In the genomic region with DNA sequence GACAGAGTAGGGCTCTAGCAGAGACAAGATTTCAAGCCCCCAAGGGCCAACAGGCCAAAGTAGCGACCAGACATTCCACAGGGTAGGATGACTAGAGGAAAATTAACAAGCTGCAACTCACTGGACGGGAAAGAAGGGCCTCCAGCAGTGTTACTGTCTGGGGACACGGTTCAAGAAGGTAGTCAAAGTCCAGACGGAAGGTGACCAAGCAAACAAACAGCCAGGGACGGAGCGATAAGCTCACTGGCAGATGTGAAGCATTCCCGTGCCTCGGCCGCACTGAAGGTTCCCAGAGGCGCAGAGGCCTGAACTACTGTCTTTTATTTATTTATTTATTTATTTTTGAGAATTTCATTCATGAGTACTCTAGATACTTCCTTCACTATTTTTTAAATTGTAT, we compare ENCODE assay signal across 16 mouse cellular contexts. TPM values are rescaled to one million over a fixed set of nuclear protein-coding genes. Genes with fewer than 3 reads are reported as not detected.
A peak's percentile ranks its signal among the peaks of the same experiment; 100 is the strongest.
DNase-seq lines count a peak whose midpoint lies in the region; ATAC-seq and TF ChIP-seq lines count a peak whose summit lies in the region.
"Had no signal": no experiment of that assay in that cellular context is flagged by ENCODE, and none has a peak within 500 bp of the region (broad histone marks: within the 10 kb centered on the region; RNA-seq: fewer than 3 reads in every experiment).

No protein-coding gene starts in this region.

- no peak for TF ChIP-seq POLR2A in heart, adult 2 months (IDR thresholded peaks at IDR 0.05; ENCODE audit: insufficient read depth, low read depth, low read length)

- no peaks in the 10 kb centered on the region for H3K36me3 ChIP-seq in heart, adult 2 months (ENCODE audit: control insufficient read depth, insufficient read depth, low read length)
- H3K36me3 ChIP-seq in intestine, postnatal 0 days (ENCODE audit: control insufficient read depth, insufficient read depth) = no peaks in the 10 kb centered on the region
- H3K36me3 ChIP-seq in macrophage (ENCODE audit: inconsistent target) = no peaks in the 10 kb centered on the region
- H3K36me3 ChIP-seq: forebrain, embryonic 15.5 days; limb, embryonic 13.5 days; midbrain, embryonic 12.5 days had no signal

- H3K9ac ChIP-seq in heart, adult 2 months (ENCODE audit: low read depth, low read length) = no peak overlapping the region
- no peak overlapping the region for H3K9ac ChIP-seq in intestine, postnatal 0 days (ENCODE audit: low read depth, low read length)
- H3K9ac ChIP-seq: forebrain, embryonic 15.5 days; limb, embryonic 13.5 days; midbrain, embryonic 12.5 days had no signal

- peak; percentile 59 for ATAC-seq in intestine, postnatal 0 days
- no peak for ATAC-seq in CD4-positive, CD25-positive, alpha-beta regulatory T cell, adult 4 months
- ATAC-seq: forebrain, embryonic 15.5 days had no signal

- no peaks in the 10 kb centered on the region for H3K79me2 ChIP-seq in heart, adult 2 months (replicated peaks; ENCODE audit: control insufficient read depth, insufficient read depth, low read length)
- H3K79me2 ChIP-seq in macrophage (ENCODE audit: inconsistent target) = peaks cover 49% of the 10 kb centered on the region

- WGBS in heart, adult 2 months = 87% methylated on average over 10 of the region's 10 CpGs
- 51% methylated on average over 10 of the region's 10 CpGs for WGBS in intestine, postnatal 0 days
- 99% methylated on average over 9 of the region's 10 CpGs for WGBS in macrophage (ENCODE audit: missing documents)

- no peaks in the 10 kb centered on the region for H3K9me3 ChIP-seq in intestine, postnatal 0 days (ENCODE audit: control insufficient read depth)
- H3K9me3 ChIP-seq: forebrain, embryonic 15.5 days; limb, embryonic 13.5 days; midbrain, embryonic 12.5 days had no signal

- no peak overlapping the region for H3K4me3 ChIP-seq in heart, adult 2 months
- no peak overlapping the region for H3K4me3 ChIP-seq in intestine, postnatal 0 days (ENCODE audit: low read depth, low read length)
- no peak overlapping the region for H3K4me3 ChIP-seq in macrophage (ENCODE audit: inconsistent target)
- H3K4me3 ChIP-seq: forebrain, embryonic 15.5 days; limb, embryonic 13.5 days; midbrain, embryonic 12.5 days had no signal

- peak overlapping the region; percentile 25; the same call in 1 of the 2 replicates for H3K4me2 ChIP-seq in intestine, postnatal 0 days (replicated peaks; ENCODE audit: low read depth)
- H3K4me2 ChIP-seq: forebrain, embryonic 15.5 days; limb, embryonic 13.5 days; midbrain, embryonic 12.5 days had no signal

- no peaks in the 10 kb centered on the region for H3K27me3 ChIP-seq in heart, adult 2 months (ENCODE audit: control insufficient read depth, insufficient read depth, low read length)
- no peaks in the 10 kb centered on the region for H3K27me3 ChIP-seq in intestine, postnatal 0 days (replicated peaks; ENCODE audit: control insufficient read depth, insufficient read depth, low read length)
- H3K27me3 ChIP-seq: forebrain, embryonic 15.5 days; limb, embryonic 13.5 days; midbrain, embryonic 12.5 days had no signal

- H3K4me1 ChIP-seq in heart, adult 2 months (ENCODE audit: control insufficient read depth, insufficient read depth, low read length) = peaks cover 13% of the 10 kb centered on the region
- peaks cover 13% of the 10 kb centered on the region for H3K4me1 ChIP-seq in intestine, postnatal 0 days (replicated peaks; ENCODE audit: control insufficient read depth, insufficient read depth, low read length)

- no peak for TF ChIP-seq EP300 in heart, adult 2 months (IDR thresholded peaks at IDR 0.05; ENCODE audit: insufficient read depth, low read depth, low read length)

- H3K27ac ChIP-seq in heart, adult 2 months = peak overlapping the region; percentile 7
- peak overlapping the region; percentile 90 for H3K27ac ChIP-seq in intestine, postnatal 0 days (ENCODE audit: low read depth, low read length)
- peak overlapping the region; percentile 99 for H3K27ac ChIP-seq in macrophage
- H3K27ac ChIP-seq: forebrain, embryonic 15.5 days; limb, embryonic 13.5 days; midbrain, embryonic 12.5 days had no signal

- no peak for TF ChIP-seq CTCF in heart, adult 2 months (IDR thresholded peaks at IDR 0.05)
- no peak for TF ChIP-seq CTCF in intestine, postnatal 0 days (IDR thresholded peaks at IDR 0.05; ENCODE audit: low read depth)

- intact Hi-C loops in heart, adult 2 months (cut with DNase I) = no loop called here
- intact Hi-C loops in gastrocnemius, postnatal 14 days (cut with DNase I; ENCODE audit: low total_unique reads) = no loop called here

- no peak for DNase-seq in heart, adult 2 months
- no peak for DNase-seq in heart, postnatal 4 days
- DNase-seq in kidney, postnatal 25 days = peak; percentile 70 to 87
- no peak for DNase-seq in gastrocnemius, postnatal 14 days
- no peak for DNase-seq in gastrocnemius, adult 18-20 months (ENCODE audit: low spot score)
- DNase-seq: cerebellum, adult 8-10 months; gastrocnemius, postnatal 36 days; lung, postnatal 14 days; thymus, postnatal 4 days had no signal

RNA-seq across cellular contexts. Expression of a gene that starts 3.3 kb away (rescaled TPM):
- total RNA-seq in heart, adult 2 months (2021) = 1,000 to 10,000 TPM; 2,956 to 3,430 TPM
- 2,611 and 2,797 TPM in 2 replicates for polyA plus RNA-seq in heart, adult 2 months (2012; rRNA removed)
- total RNA-seq in heart, postnatal 4 days (2021) = 1,000 to 10,000 TPM; 1,376 to 1,487 TPM
- 6,780 and 7,050 TPM in 2 replicates for polyA plus RNA-seq in intestine, postnatal 0 days (2015; fragmentation: Nextera tagmentation; extraction: Ambion mirVana)
- 1,000 to 10,000 TPM in 25 of 26 experiments, 100 to 1,000 TPM in 1; 839 to 4,643 (median 2,612) TPM for total RNA-seq in macrophage (2018; cell fraction: chromatin; rRNA removed)
- over 10,000 TPM; 27,371 to 77,320 (median 43,339) TPM for total RNA-seq in macrophage (2018; cell fraction: cytosol; rRNA removed)
- over 10,000 TPM in 4 of 26 experiments, 1,000 to 10,000 TPM in 22; 2,155 to 11,196 (median 6,502) TPM for total RNA-seq in macrophage (2018; cell fraction: nucleus; rRNA removed)
- polyA plus RNA-seq in macrophage (2018) = 25,011 to 42,260 TPM (median 38,400 TPM) in 3 replicates
- 1,000 to 10,000 TPM; 2,162 to 2,185 TPM for total RNA-seq in gastrocnemius, postnatal 14 days (2021)
- 1,000 to 10,000 TPM; 2,098 to 2,234 TPM for total RNA-seq in gastrocnemius, adult 18-20 months (2021)
- polyA plus RNA-seq in CD4-positive, CD25-positive, alpha-beta regulatory T cell, adult 4 months (2017; shearing (Covaris generic)) = 1,000 to 10,000 TPM; 2,170 to 2,387 TPM

RNA-seq across cellular contexts. Expression of a gene that starts 24.3 kb away (rescaled TPM):
- total RNA-seq in heart, adult 2 months (2021) = under 1 TPM; 0.10 to 0.11 TPM
- polyA plus RNA-seq in heart, adult 2 months (2012; rRNA removed) = 0.45 and 0.47 TPM in 2 replicates
- not detected for total RNA-seq in heart, postnatal 4 days (2021)
- polyA plus RNA-seq in intestine, postnatal 0 days (2015; fragmentation: Nextera tagmentation; extraction: Ambion mirVana) = 0.61 and 0.89 TPM in 2 replicates
- total RNA-seq in macrophage (2018; cell fraction: chromatin; rRNA removed) = 1 to 10 TPM in 8 of 26 experiments, under 1 TPM in 17, not detected in 1; 0.25 to 4.7 (median 0.74) TPM
- total RNA-seq in macrophage (2018; cell fraction: cytosol; rRNA removed) = 1 to 10 TPM in 9 of 26 experiments, under 1 TPM in 17; 0.35 to 1.7 (median 0.84) TPM
- total RNA-seq in macrophage (2018; cell fraction: nucleus; rRNA removed) = 1 to 10 TPM in 13 of 26 experiments, under 1 TPM in 12, not detected in 1; 0.34 to 3.0 (median 1.1) TPM
- polyA plus RNA-seq in macrophage (2018) = 0.11 to 1.8 TPM (median 0.22 TPM) in 3 replicates
- total RNA-seq in gastrocnemius, postnatal 14 days (2021) = under 1 TPM; 0.29 to 0.41 TPM
- total RNA-seq in gastrocnemius, adult 18-20 months (2021) = under 1 TPM; 0.11 to 0.24 TPM
- polyA plus RNA-seq in CD4-positive, CD25-positive, alpha-beta regulatory T cell, adult 4 months (2017; shearing (Covaris generic)) = under 1 TPM; 0.29 to 0.31 TPM
- total RNA-seq: hematopoietic stem cell, adult 5-6 weeks had no signal

RNA-seq across cellular contexts. Expression of a gene that starts 24.4 kb away (rescaled TPM):
- 1 to 10 TPM; 5.9 to 6.5 TPM for total RNA-seq in heart, adult 2 months (2021)
- polyA plus RNA-seq in heart, adult 2 months (2012; rRNA removed) = 11.1 and 14.2 TPM in 2 replicates
- 10 to 100 TPM; 12.2 to 12.5 TPM for total RNA-seq in heart, postnatal 4 days (2021)
- polyA plus RNA-seq in intestine, postnatal 0 days (2015; fragmentation: Nextera tagmentation; extraction: Ambion mirVana) = 63.6 and 65.8 TPM in 2 replicates
- 100 to 1,000 TPM in 11 of 26 experiments, 10 to 100 TPM in 14, 1 to 10 TPM in 1; 8.2 to 225 (median 73.2) TPM for total RNA-seq in macrophage (2018; cell fraction: chromatin; rRNA removed)
- 100 to 1,000 TPM in 17 of 26 experiments, 10 to 100 TPM in 9; 35.4 to 153 (median 124) TPM for total RNA-seq in macrophage (2018; cell fraction: cytosol; rRNA removed)
- total RNA-seq in macrophage (2018; cell fraction: nucleus; rRNA removed) = 100 to 1,000 TPM in 10 of 26 experiments, 10 to 100 TPM in 16; 23.9 to 194 (median 77.8) TPM
- 97.7 to 161 TPM (median 125 TPM) in 3 replicates for polyA plus RNA-seq in macrophage (2018)
- total RNA-seq in gastrocnemius, postnatal 14 days (2021) = 10 to 100 TPM in 1 of 2 experiments, 1 to 10 TPM in 1; 7.4 to 11.6 TPM
- total RNA-seq in gastrocnemius, adult 18-20 months (2021) = 1 to 10 TPM; 3.0 to 4.5 TPM
- polyA plus RNA-seq in CD4-positive, CD25-positive, alpha-beta regulatory T cell, adult 4 months (2017; shearing (Covaris generic)) = not detected

Comparison
In these comparisons a context has a peak if more than half of its experiments do, and no peak if none do; other contexts are left out.
1. DNase-seq: peak in kidney, postnatal 25 days (2 of 2); none in heart, adult 2 months (0 of 2), heart, postnatal 4 days (single experiment), gastrocnemius, postnatal 14 days (single experiment) and gastrocnemius, adult 18-20 months (single experiment).
2. H3K27ac ChIP-seq: peak in every context shown above with its lines; median percentile 99 in macrophage; 90 in intestine, postnatal 0 days; 7 in heart, adult 2 months.